Mouse (Mus musculus) colon, adult 2 months (tissue): Measurements from ENCODE around the gene Atp2a3. TPM values are rescaled to one million over a fixed set of nuclear protein-coding genes. Genes with fewer than 3 reads are reported as not detected.

Experiments
- polyA plus RNA-seq: library from polyadenylated mRNA; depleted of rRNA; stranded (reverse); fragments of >200 nt; gene quantifications from 2 replicates; pipeline ENCODE4 v1.2.3, GENCODE M21; 2012; rRNA removed

Atp2a3 gene
- 753 and 794 TPM in 2 replicates for polyA plus RNA-seq

GRCm38 (mm10) chr11:72961072-72961980 lies at the start of gene Atp2a3:
TSS of gene Atp2a3 (plus strand) at chr11:72961169.

GRCm38 (mm10) chr11:72998771-72999170 lies 37.8 kb downstream of the Atp2a3 start, which contains the start of gene P2rx1:
TSS of gene P2rx1 (plus strand) at chr11:72999103.

GRCm38 (mm10) chr11:73018471-73019146 lies 57.6 kb downstream of the Atp2a3 start, which contains the start of gene Camkk1:
TSS of gene Camkk1 (plus strand) at chr11:73019008.

Other genes starting within 250 kb of the Atp2a3 start
- 4.2 and 5.2 TPM in 2 replicates for gene Cyb5d2, start 165.0 kb upstream of the Atp2a3 start, polyA plus RNA-seq
- gene Zzef1, start 164.9 kb upstream of the Atp2a3 start, polyA plus RNA-seq = 42.1 and 44.1 TPM in 2 replicates
- gene P2rx1, start 37.9 kb downstream of the Atp2a3 start, polyA plus RNA-seq = 2.6 and 5.2 TPM in 2 replicates
- gene Camkk1, start 57.8 kb downstream of the Atp2a3 start, polyA plus RNA-seq = 3.2 and 3.6 TPM in 2 replicates
- gene Ncbp3, start 86.6 kb downstream of the Atp2a3 start, polyA plus RNA-seq = 1.6 and 1.8 TPM in 2 replicates
- gene Itgae, start 129.4 kb downstream of the Atp2a3 start, polyA plus RNA-seq = 1.7 and 2.6 TPM in 2 replicates
- 2.3 and 2.8 TPM in 2 replicates for gene Haspin, start 177.1 kb downstream of the Atp2a3 start, polyA plus RNA-seq
- gene P2rx5, start 199.3 kb downstream of the Atp2a3 start, polyA plus RNA-seq = 0.34 and 0.62 TPM in 2 replicates
- gene Emc6, start 215.9 kb downstream of the Atp2a3 start, polyA plus RNA-seq = 63.2 and 64.3 TPM in 2 replicates
- 147 and 171 TPM in 2 replicates for gene Tax1bp3, start 215.9 kb downstream of the Atp2a3 start, polyA plus RNA-seq
- 17.0 and 18.3 TPM in 2 replicates for gene Ctns, start 237.9 kb downstream of the Atp2a3 start, polyA plus RNA-seq
- gene Shpk, start 238.3 kb downstream of the Atp2a3 start, polyA plus RNA-seq = 10.3 and 10.8 TPM in 2 replicates